Mouse (Mus musculus) limb, embryonic 12.5 days (tissue): Measurements from ENCODE around the gene Aox1. TPM values are rescaled to one million over a fixed set of nuclear protein-coding genes. Genes with fewer than 3 reads are reported as not detected.
"Not testable (repeated sequence)": the region's sequence is repeated elsewhere in the genome, so short reads cannot be mapped to it uniquely, and the experiment has no call there.

Source experiments
- ATAC-seq: fragments of 200-750 bp; cut with Nextera tagmentation; 2 replicates; pipeline ENCODE4 v1.8.0; 2017; ENCODE audit warnings: low read depth, moderate TSS enrichment; ENCODE audit not compliant: insufficient number of reproducible peaks, insufficient read depth, low FRiP score, low TSS enrichment
- H3K27ac ChIP-seq: fragments of 300-500 bp; sonication (generic); 2 replicates; pipeline ENCODE4 v1.5.1; 2016; ENCODE audit warnings: mild to moderate bottlenecking, moderate library complexity
- H3K27me3 ChIP-seq: fragments of 300-500 bp; sonication (generic); 2 replicates; pipeline ENCODE4 v1.6.1; 2016; ENCODE audit warnings: mild to moderate bottlenecking, moderate library complexity
- H3K36me3 ChIP-seq: fragments of 300-500 bp; sonication (generic); 2 replicates; pipeline ENCODE4 v1.6.1; 2016; ENCODE audit warnings: mild to moderate bottlenecking, moderate library complexity
- H3K4me1 ChIP-seq: fragments of 300-500 bp; sonication (generic); replicated peaks from 2 replicates; pipeline ENCODE4 v1.6.1; 2016
- H3K4me2 ChIP-seq: fragments of 300-500 bp; sonication (generic); 2 replicates; pipeline ENCODE4 v1.6.1; 2016; ENCODE audit warnings: mild to moderate bottlenecking, moderate library complexity
- H3K4me3 ChIP-seq: fragments of 300-500 bp; sonication (generic); replicated peaks from 2 replicates; pipeline ENCODE4 v1.5.1; 2016; ENCODE audit warnings: mild to moderate bottlenecking
- H3K9ac ChIP-seq: fragments of 300-500 bp; sonication (generic); replicated peaks from 2 replicates; pipeline ENCODE4 v1.6.1; 2016; ENCODE audit warnings: mild to moderate bottlenecking, moderate library complexity
- H3K9me3 ChIP-seq: fragments of 300-500 bp; sonication (generic); 2 replicates; pipeline ENCODE4 v1.6.1; 2016; ENCODE audit warnings: mild to moderate bottlenecking, moderate library complexity
- WGBS: fragments of 180-500 bp; shearing (Covaris S2); methylation state at CpG from one replicate; pipeline ENCODE4 v1.1.7; 2016; 5-methylcytosine and 5-hydroxymethylcytosine counted together
- polyA plus RNA-seq: library from polyadenylated mRNA; unstranded; fragments of >200 nt; fragmentation: Nextera tagmentation; extraction: Ambion mirVana; gene quantifications from 2 replicates; pipeline ENCODE4 v1.2.1, GENCODE M21; 2016

Aox1 gene
- polyA plus RNA-seq, 1 experiment from 2014 or later: 0.10 TPM

- WGBS: 61% methylated on average over 10 of the region's 10 CpGs
- ATAC-seq: peak; percentile 43; the same call in 1 of the 2 replicates
These were observed 1.5 kb downstream of the Aox1 start for GRCm38 (mm10) chr1:58031160-58031769.

GRCm38 (mm10) chr1:58037306-58037705 is 7.6 kb downstream of the Aox1 start:
- H3K27ac ChIP-seq, H3K9me3 ChIP-seq, H3K9ac ChIP-seq, H3K4me3 ChIP-seq, ATAC-seq, H3K4me2 ChIP-seq, H3K4me1 ChIP-seq, H3K36me3 ChIP-seq, H3K27me3 ChIP-seq: not testable (repeated sequence)
- WGBS: 95% methylated on average over 9 of the region's 9 CpGs

More at GRCm38 (mm10) chr1:58031160-58031769, 1.5 kb downstream of the Aox1 start:
- Histone ChIP-seq H3K27me3 (no peaks in the 10 kb centered on the region), H3K9me3 (no peaks in the 10 kb centered on the region), H3K27ac (no peak overlapping the region), H3K4me1 (peaks cover 16% of the 10 kb centered on the region), H3K36me3 (no peaks in the 10 kb centered on the region), H3K9ac (no peak overlapping the region), H3K4me2 (no peak overlapping the region), H3K4me3 (no peak overlapping the region)

- Histone ChIP-seq H3K27ac (no peak overlapping the region), H3K4me1 (no peaks in the 10 kb centered on the region), H3K27me3 (no peaks in the 10 kb centered on the region), H3K9me3 (no peaks in the 10 kb centered on the region), H3K4me3 (no peak overlapping the region), H3K9ac (no peak overlapping the region), H3K36me3 (no peaks in the 10 kb centered on the region), H3K4me2 (no peak overlapping the region)
- ATAC-seq: no peak
- 61% methylated on average over 3 of the region's 3 CpGs for WGBS
These were observed 15.3 kb downstream of the Aox1 start for GRCm38 (mm10) chr1:58045076-58045475.

- H3K9me3 ChIP-seq: no peaks in the 10 kb centered on the region
- no peak overlapping the region for H3K27ac ChIP-seq
- WGBS: 67% methylated on average over 5 of the region's 5 CpGs
- H3K4me3 ChIP-seq: no peak overlapping the region
- H3K4me2 ChIP-seq: no peak overlapping the region
- no peaks in the 10 kb centered on the region for H3K36me3 ChIP-seq
- no peak overlapping the region for H3K9ac ChIP-seq
- H3K4me1 ChIP-seq: no peaks in the 10 kb centered on the region
- ATAC-seq: no peak
- H3K27me3 ChIP-seq: no peaks in the 10 kb centered on the region
These were observed 15.8 kb downstream of the Aox1 start for GRCm38 (mm10) chr1:58045546-58045945.

- Histone ChIP-seq H3K4me2 (no peak overlapping the region), H3K27me3 (no peaks in the 10 kb centered on the region), H3K9ac (no peak overlapping the region), H3K36me3 (no peaks in the 10 kb centered on the region), H3K27ac (no peak overlapping the region), H3K4me3 (no peak overlapping the region), H3K9me3 (no peaks in the 10 kb centered on the region), H3K4me1 (no peaks in the 10 kb centered on the region)
- ATAC-seq: no peak
- 48% methylated on average over 3 of the region's 3 CpGs for WGBS
These were observed 17.1 kb downstream of the Aox1 start for GRCm38 (mm10) chr1:58046721-58047290.

GRCm38 (mm10) chr1:58049126-58049525 is 19.4 kb downstream of the Aox1 start:
- Histone ChIP-seq H3K27ac (no peak overlapping the region), H3K27me3 (no peaks in the 10 kb centered on the region), H3K4me3 (no peak overlapping the region), H3K9ac (no peak overlapping the region), H3K9me3 (no peaks in the 10 kb centered on the region), H3K4me2 (no peak overlapping the region), H3K36me3 (no peaks in the 10 kb centered on the region), H3K4me1 (no peaks in the 10 kb centered on the region)
- no peak for ATAC-seq
- WGBS: 90% methylated on average over 5 of the region's 5 CpGs

GRCm38 (mm10) chr1:58055598-58055997 is 25.9 kb downstream of the Aox1 start:
- H3K27me3 ChIP-seq: no peaks in the 10 kb centered on the region
- no peaks in the 10 kb centered on the region for H3K4me1 ChIP-seq
- WGBS: 92% methylated on average over 11 of the region's 11 CpGs
- no peaks in the 10 kb centered on the region for H3K9me3 ChIP-seq
- H3K9ac ChIP-seq: no peak overlapping the region
- no peak overlapping the region for H3K27ac ChIP-seq
- no peak overlapping the region for H3K4me2 ChIP-seq
- no peaks in the 10 kb centered on the region for H3K36me3 ChIP-seq
- no peak for ATAC-seq
- no peak overlapping the region for H3K4me3 ChIP-seq

- Histone ChIP-seq H3K4me2 (no peak overlapping the region), H3K4me3 (no peak overlapping the region), H3K27me3 (no peaks in the 10 kb centered on the region), H3K27ac (no peak overlapping the region), H3K36me3 (no peaks in the 10 kb centered on the region), H3K9ac (no peak overlapping the region), H3K4me1 (no peaks in the 10 kb centered on the region), H3K9me3 (no peaks in the 10 kb centered on the region)
- WGBS: 86% methylated on average over 13 of the region's 13 CpGs
- ATAC-seq: no peak
These were observed 26.5 kb downstream of the Aox1 start for GRCm38 (mm10) chr1:58056074-58056807.

GRCm38 (mm10) chr1:58056939-58057338 is 27.2 kb downstream of the Aox1 start:
- H3K27me3 ChIP-seq: no peaks in the 10 kb centered on the region
- 83% methylated on average over 11 of the region's 11 CpGs for WGBS
- no peak overlapping the region for H3K4me2 ChIP-seq
- H3K4me1 ChIP-seq: no peaks in the 10 kb centered on the region
- no peaks in the 10 kb centered on the region for H3K36me3 ChIP-seq
- H3K9ac ChIP-seq: no peak overlapping the region
- H3K9me3 ChIP-seq: no peaks in the 10 kb centered on the region
- no peak overlapping the region for H3K4me3 ChIP-seq
- no peak for ATAC-seq
- H3K27ac ChIP-seq: no peak overlapping the region

- Histone ChIP-seq H3K9ac (no peak overlapping the region), H3K27ac (no peak overlapping the region), H3K4me3 (no peak overlapping the region), H3K4me1 (no peaks in the 10 kb centered on the region), H3K9me3 (no peaks in the 10 kb centered on the region), H3K36me3 (no peaks in the 10 kb centered on the region), H3K27me3 (no peaks in the 10 kb centered on the region), H3K4me2 (no peak overlapping the region)
- 92% methylated on average over 4 of the region's 4 CpGs for WGBS
- ATAC-seq: no peak
These were observed 29.1 kb downstream of the Aox1 start for GRCm38 (mm10) chr1:58058846-58059245.

- no peaks in the 10 kb centered on the region for H3K9me3 ChIP-seq
- H3K27me3 ChIP-seq: no peaks in the 10 kb centered on the region
- H3K4me2 ChIP-seq: no peak overlapping the region
- H3K9ac ChIP-seq: no peak overlapping the region
- no peaks in the 10 kb centered on the region for H3K4me1 ChIP-seq
- ATAC-seq: no peak
- WGBS: 93% methylated on average over 7 of the region's 7 CpGs
- no peak overlapping the region for H3K4me3 ChIP-seq
- no peak overlapping the region for H3K27ac ChIP-seq
- H3K36me3 ChIP-seq: no peaks in the 10 kb centered on the region
These were observed 32.4 kb downstream of the Aox1 start for GRCm38 (mm10) chr1:58062131-58062530.
